Mouse (Mus musculus) neural tube, embryonic 12.5 days (tissue): ENCODE results near the gene Dyrk2. TPM values are rescaled to one million over a fixed set of nuclear protein-coding genes. Genes with fewer than 3 reads are reported as not detected.

ENCODE experiments used
- ATAC-seq: fragments of 200-750 bp; cut with Nextera tagmentation; 2 replicates; pipeline ENCODE4 v1.8.0; 2017; ENCODE audit warnings: low read depth, mild to moderate bottlenecking, moderate TSS enrichment, moderate library complexity; ENCODE audit not compliant: low FRiP score
- H3K27ac ChIP-seq: fragments of 300-500 bp; sonication (generic); 2 replicates; pipeline ENCODE4 v1.5.1; 2016
- H3K27me3 ChIP-seq: fragments of 300-500 bp; sonication (generic); replicated peaks from 2 replicates; pipeline ENCODE4 v1.6.1; 2016; ENCODE audit warnings: mild to moderate bottlenecking
- H3K36me3 ChIP-seq: fragments of 300-500 bp; sonication (generic); 2 replicates; pipeline ENCODE4 v1.6.1; 2016; ENCODE audit warnings: mild to moderate bottlenecking
- H3K4me1 ChIP-seq: fragments of 300-500 bp; sonication (generic); 2 replicates; pipeline ENCODE4 v1.6.1; 2016
- H3K4me2 ChIP-seq: fragments of 300-500 bp; sonication (generic); replicated peaks from 2 replicates; pipeline ENCODE4 v1.6.1; 2016; ENCODE audit warnings: mild to moderate bottlenecking
- H3K4me3 ChIP-seq: fragments of 300-500 bp; sonication (generic); 2 replicates; pipeline ENCODE4 v1.5.1; 2016
- H3K9ac ChIP-seq: fragments of 300-500 bp; sonication (generic); 2 replicates; pipeline ENCODE4 v1.6.1; 2016; ENCODE audit warnings: mild to moderate bottlenecking
- H3K9me3 ChIP-seq: fragments of 300-500 bp; sonication (generic); 2 replicates; pipeline ENCODE4 v1.6.1; 2016; ENCODE audit warnings: mild to moderate bottlenecking
- WGBS: fragments of 180-500 bp; shearing (Covaris S2); methylation state at CpG from one replicate; pipeline ENCODE4 v1.1.7; 2016; 5-methylcytosine and 5-hydroxymethylcytosine counted together
- polyA plus RNA-seq: library from polyadenylated mRNA; unstranded; fragments of >200 nt; fragmentation: Nextera tagmentation; extraction: Ambion mirVana; gene quantifications from 2 replicates; pipeline ENCODE4 v1.2.1, GENCODE M21; 2016

The Dyrk2 gene
- polyA plus RNA-seq: 12.8 and 14.0 TPM in 2 replicates

DNA sequence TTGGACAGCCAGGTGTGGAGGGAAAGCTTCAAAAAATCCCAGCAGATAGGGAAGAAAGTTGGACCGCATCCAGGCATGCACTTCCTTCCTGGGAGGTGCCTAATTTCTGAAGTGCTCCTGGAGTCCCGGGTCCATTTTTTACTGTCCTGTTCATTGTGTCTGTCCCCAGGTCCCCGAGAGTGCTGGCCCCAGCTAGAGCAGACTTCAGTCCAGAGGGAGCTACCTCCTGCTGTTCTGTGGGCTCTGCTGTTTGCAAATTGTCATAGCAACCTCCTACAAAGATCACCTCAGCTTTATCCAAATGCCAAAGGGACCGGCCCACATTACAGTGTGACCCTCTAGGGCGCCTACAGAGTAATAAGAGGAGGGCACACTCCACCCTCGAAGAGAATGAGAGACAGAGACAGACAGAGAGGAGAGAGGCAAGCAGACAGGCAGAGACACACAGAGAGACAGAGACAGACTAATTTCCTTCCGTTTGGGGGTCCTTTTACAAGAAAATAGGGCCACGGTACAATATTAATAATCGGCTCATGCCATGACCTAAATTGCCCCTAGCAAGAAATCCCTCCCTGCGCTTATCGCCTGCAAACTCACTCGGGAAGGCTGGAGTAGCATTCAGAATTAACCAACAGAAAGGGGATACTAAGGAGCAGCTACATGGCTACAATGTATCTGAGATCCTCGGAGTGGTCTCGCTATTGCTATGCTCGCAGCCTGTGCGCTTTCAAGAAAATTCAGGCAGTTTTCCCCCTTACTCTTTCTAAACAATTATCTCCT, at the start of gene Dyrk2:
Dyrk2 (minus strand) TSS at position 9 of the 780 bp plus-strand sequence.
- ATAC-seq: peak; percentile 8; the same call in 1 of the 2 replicates
- no peaks in the 10 kb centered on the region for H3K36me3 ChIP-seq
- H3K4me1 ChIP-seq: peaks cover 25% of the 10 kb centered on the region
- peak within 1 kb of the TSS; percentile 97 for H3K4me3 ChIP-seq
- peak within 1 kb of the TSS; percentile 98 for H3K9ac ChIP-seq
- H3K27ac ChIP-seq: peak within 1 kb of the TSS; percentile 95
- H3K9me3 ChIP-seq: no peaks in the 10 kb centered on the region
- WGBS: 5% methylated on average over 16 of the region's 16 CpGs
- H3K27me3 ChIP-seq: no peaks in the 10 kb centered on the region
- peak within 1 kb of the TSS; percentile 94 for H3K4me2 ChIP-seq

DNA sequence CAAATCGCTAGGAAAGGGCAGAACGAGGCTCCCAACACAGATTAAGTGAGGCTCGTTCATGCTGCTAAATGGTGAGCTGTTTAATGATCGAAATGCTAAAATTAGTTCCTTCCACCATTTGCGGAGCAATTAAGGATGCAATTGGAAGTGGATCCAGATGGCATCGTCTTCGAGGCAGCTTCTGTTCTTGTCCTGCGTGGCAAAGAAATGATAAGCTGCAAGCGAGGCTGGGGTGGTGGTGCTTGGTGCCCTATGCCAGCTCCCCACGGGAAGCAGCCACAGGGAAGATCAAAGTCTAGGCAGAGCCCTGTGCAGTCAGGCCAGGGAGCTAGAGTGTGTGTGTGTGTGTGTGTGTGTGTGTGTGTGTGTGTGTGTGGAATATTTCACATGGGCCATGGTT, 32.6 kb upstream of the Dyrk2 start:
- no peak overlapping the region for H3K4me3 ChIP-seq
- H3K27ac ChIP-seq: no peak overlapping the region
- 80% methylated on average over 10 of the region's 10 CpGs for WGBS
- no peaks in the 10 kb centered on the region for H3K27me3 ChIP-seq
- no peaks in the 10 kb centered on the region for H3K4me1 ChIP-seq
- no peak for ATAC-seq
- H3K9ac ChIP-seq: no peak overlapping the region
- no peaks in the 10 kb centered on the region for H3K9me3 ChIP-seq
- H3K36me3 ChIP-seq: no peaks in the 10 kb centered on the region
- H3K4me2 ChIP-seq: no peak overlapping the region

DNA sequence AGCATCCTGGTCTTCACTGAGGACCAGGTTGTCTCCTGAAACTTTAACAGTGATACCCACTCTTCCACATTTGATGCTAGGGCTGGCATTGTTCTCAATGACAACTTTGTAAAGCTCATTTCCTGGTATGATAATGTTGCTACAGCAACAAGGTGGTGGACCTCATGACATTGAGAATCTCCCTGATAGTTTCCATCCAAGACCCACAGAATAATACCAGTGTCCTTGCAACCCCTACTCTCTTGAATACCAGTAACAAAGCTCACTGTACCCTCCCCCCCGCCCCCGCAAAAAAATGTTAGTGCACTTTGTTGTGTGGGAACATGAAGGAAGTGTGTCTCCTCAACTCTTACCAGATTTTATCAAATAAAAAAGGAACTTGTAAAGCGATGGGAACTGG, 23.6 kb upstream of the Dyrk2 start:
- H3K27ac ChIP-seq: no peak overlapping the region
- WGBS: 87% methylated on average over 3 of the region's 3 CpGs
- no peaks in the 10 kb centered on the region for H3K36me3 ChIP-seq
- no peaks in the 10 kb centered on the region for H3K9me3 ChIP-seq
- H3K4me1 ChIP-seq: no peaks in the 10 kb centered on the region
- no peak for ATAC-seq
- no peak overlapping the region for H3K4me2 ChIP-seq
- no peak overlapping the region for H3K4me3 ChIP-seq
- no peaks in the 10 kb centered on the region for H3K27me3 ChIP-seq
- no peak overlapping the region for H3K9ac ChIP-seq

DNA sequence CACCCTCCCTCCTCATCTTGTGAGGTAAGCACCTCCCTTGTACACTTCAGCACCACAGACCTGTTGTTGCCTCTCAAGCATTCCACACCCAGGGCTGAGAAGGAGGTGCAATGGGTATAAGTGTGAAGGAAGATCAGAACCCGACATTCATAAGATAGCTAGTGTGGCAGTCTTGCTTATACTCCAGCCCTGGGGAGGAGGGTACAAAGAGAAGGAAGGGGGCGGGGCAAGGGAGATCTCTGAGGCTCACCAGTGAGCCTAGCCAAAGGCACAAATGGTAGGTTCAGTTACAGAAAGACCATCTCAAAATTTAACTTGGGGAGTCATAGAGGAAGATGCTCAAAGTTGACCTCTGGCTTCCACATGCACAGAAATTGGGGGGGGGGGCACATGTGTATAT, 14.1 kb upstream of the Dyrk2 start:
- ATAC-seq: no peak
- H3K27me3 ChIP-seq: no peaks in the 10 kb centered on the region
- H3K4me1 ChIP-seq: no peaks in the 10 kb centered on the region
- no peaks in the 10 kb centered on the region for H3K9me3 ChIP-seq
- no peak overlapping the region for H3K4me2 ChIP-seq
- 79% methylated on average over 2 of the region's 2 CpGs for WGBS
- no peak overlapping the region for H3K27ac ChIP-seq
- H3K36me3 ChIP-seq: no peaks in the 10 kb centered on the region
- H3K4me3 ChIP-seq: no peak overlapping the region
- H3K9ac ChIP-seq: no peak overlapping the region

DNA sequence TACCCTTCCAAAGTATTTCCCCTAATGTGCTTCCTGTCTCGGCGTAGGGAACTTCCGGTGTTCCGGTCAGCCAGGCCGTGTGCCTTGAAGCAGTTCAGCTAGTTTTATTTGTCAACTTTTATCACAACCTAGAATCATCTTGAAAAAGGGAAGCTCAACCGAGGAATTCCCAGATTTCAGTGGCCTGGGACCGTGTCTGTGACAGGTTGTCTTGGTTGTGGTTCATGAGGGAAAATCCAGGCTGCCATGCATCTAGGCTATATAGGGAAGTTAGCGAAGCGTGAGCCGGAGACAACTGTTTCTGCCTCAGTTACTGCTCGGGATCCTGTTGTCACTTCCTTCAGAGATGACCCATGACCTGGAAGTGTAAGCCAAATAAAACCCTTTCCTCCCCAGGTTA, 13.3 kb upstream of the Dyrk2 start:
- 89% methylated on average over 11 of the region's 11 CpGs for WGBS
- no peak for ATAC-seq

DNA sequence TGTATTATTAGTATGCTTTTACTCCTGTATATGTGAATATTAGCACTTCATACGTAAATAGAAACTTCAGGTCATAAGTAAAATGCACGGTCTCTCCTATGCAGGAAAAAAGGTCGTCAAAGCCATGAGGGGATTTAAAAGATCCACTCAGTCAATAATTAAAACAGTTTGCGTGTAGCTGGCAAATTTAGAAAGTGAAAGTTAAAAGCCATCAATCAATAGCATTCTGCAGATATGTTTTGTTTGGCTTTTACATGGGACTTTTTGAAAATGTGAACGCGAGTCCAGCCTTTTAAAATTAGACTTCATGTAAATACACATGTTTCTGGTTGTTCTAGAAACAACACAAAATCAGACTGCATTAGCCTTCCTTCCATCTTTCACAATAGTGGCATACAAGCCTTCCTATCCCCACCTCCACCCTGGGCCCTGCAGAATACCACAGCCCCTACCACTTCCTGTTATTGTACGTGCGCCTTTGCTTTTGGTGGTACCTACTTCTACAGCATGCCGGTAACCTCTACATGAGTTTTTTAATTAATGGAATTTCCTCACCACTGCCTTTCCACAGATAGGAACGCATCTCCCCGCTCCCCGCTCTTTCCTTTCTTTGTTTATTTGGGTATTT, 12.4 kb upstream of the Dyrk2 start:
- Histone ChIP-seq H3K27ac (no peak overlapping the region), H3K36me3 (no peaks in the 10 kb centered on the region), H3K4me1 (no peaks in the 10 kb centered on the region), H3K4me3 (no peak overlapping the region), H3K4me2 (no peak overlapping the region), H3K9ac (no peak overlapping the region), H3K9me3 (no peaks in the 10 kb centered on the region), H3K27me3 (no peaks in the 10 kb centered on the region)
- ATAC-seq: no peak
- 91% methylated on average over 12 of the region's 12 CpGs for WGBS

More for the DNA sequence above, 13.3 kb upstream of the Dyrk2 start:
- H3K4me1 ChIP-seq: no peaks in the 10 kb centered on the region
- H3K4me3 ChIP-seq: no peak overlapping the region
- H3K36me3 ChIP-seq: no peaks in the 10 kb centered on the region
- H3K27me3 ChIP-seq: no peaks in the 10 kb centered on the region
- no peak overlapping the region for H3K9ac ChIP-seq
- no peak overlapping the region for H3K27ac ChIP-seq
- no peak overlapping the region for H3K4me2 ChIP-seq
- H3K9me3 ChIP-seq: no peaks in the 10 kb centered on the region

DNA sequence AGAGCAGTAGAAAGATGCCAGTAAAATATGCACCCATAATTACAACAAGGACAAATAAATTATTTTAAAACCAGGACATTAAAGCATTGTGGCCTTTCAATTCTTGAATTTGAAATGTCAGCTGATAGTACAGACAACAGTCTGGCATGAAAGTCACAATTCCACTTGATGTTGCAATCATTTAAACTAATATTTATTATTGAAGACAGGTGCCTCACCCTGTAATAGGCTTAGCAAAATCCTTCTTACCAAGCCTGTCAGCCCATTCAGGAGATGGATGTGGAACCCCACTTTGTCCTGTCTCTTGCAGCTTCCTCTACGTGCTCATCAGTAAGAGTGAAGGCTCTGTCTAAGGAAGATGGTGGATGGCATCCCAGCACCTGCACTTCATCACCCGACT, 10.8 kb upstream of the Dyrk2 start:
- H3K9ac ChIP-seq: no peak overlapping the region
- 88% methylated on average over 2 of the region's 2 CpGs for WGBS
- no peak for ATAC-seq
- no peaks in the 10 kb centered on the region for H3K9me3 ChIP-seq
- H3K36me3 ChIP-seq: no peaks in the 10 kb centered on the region
- H3K4me1 ChIP-seq: no peaks in the 10 kb centered on the region
- H3K27me3 ChIP-seq: no peaks in the 10 kb centered on the region
- no peak overlapping the region for H3K4me2 ChIP-seq
- H3K4me3 ChIP-seq: no peak overlapping the region
- no peak overlapping the region for H3K27ac ChIP-seq

DNA sequence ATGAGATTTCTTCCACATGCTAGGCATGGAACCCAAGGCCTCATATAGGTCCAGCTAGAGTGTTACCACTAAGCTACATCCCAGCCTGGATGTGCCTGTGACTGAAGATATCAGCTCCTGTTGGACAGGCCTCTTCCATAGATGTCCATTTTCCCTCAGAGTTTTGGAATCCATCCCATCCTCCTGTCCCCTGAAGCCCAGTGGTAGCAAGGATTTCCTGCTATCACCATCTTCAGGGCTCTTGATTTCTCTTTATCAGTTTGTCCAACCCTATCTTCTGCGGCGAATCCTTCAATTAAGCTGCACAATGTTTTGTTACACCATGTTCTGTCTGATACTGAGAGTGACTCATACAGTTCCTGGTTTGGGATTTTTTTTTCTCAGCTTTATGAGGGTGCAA, 2.2 kb upstream of the Dyrk2 start:
- no peaks in the 10 kb centered on the region for H3K27me3 ChIP-seq
- no peak overlapping the region for H3K9ac ChIP-seq
- H3K4me2 ChIP-seq: no peak overlapping the region
- WGBS: 91% methylated on average over 2 of the region's 2 CpGs
- no peaks in the 10 kb centered on the region for H3K9me3 ChIP-seq
- H3K36me3 ChIP-seq: no peaks in the 10 kb centered on the region
- no peak overlapping the region for H3K4me3 ChIP-seq
- peaks cover 10% of the 10 kb centered on the region for H3K4me1 ChIP-seq
- no peak overlapping the region for H3K27ac ChIP-seq
- no peak for ATAC-seq

DNA sequence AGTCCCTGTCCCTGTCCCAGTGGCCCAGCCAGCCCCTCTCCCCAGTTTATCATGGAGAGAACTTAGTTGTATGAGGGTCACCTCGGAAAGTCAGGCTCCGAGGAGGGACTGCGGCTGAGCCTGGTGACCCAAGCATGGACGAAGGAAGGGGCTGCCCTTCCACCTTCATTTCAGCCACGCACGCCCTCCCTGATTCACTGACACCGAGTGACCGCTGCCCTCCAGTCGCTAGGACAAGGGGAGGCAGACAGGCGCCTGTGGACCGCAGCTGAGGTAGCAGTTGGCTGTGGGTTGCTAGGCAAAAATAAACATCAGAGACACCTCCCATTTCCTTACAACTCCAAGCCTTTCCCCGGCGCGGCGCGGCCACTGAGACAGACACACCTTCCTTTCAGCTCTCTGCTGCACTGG, 413 bp downstream of the Dyrk2 start:
- H3K9ac ChIP-seq: peak overlapping the region; percentile 98
- peak overlapping the region; percentile 97 for H3K4me3 ChIP-seq
- peak; percentile 39 for ATAC-seq
- no peaks in the 10 kb centered on the region for H3K27me3 ChIP-seq
- peak overlapping the region; percentile 95 for H3K27ac ChIP-seq
- peaks cover 6% of the 10 kb centered on the region; the same call in 1 of the 2 replicates for H3K36me3 ChIP-seq
- peak overlapping the region; percentile 94 for H3K4me2 ChIP-seq
- peaks cover 28% of the 10 kb centered on the region for H3K4me1 ChIP-seq
- H3K9me3 ChIP-seq: no peaks in the 10 kb centered on the region
- WGBS: under 1% methylated on average over 16 of the region's 16 CpGs

DNA sequence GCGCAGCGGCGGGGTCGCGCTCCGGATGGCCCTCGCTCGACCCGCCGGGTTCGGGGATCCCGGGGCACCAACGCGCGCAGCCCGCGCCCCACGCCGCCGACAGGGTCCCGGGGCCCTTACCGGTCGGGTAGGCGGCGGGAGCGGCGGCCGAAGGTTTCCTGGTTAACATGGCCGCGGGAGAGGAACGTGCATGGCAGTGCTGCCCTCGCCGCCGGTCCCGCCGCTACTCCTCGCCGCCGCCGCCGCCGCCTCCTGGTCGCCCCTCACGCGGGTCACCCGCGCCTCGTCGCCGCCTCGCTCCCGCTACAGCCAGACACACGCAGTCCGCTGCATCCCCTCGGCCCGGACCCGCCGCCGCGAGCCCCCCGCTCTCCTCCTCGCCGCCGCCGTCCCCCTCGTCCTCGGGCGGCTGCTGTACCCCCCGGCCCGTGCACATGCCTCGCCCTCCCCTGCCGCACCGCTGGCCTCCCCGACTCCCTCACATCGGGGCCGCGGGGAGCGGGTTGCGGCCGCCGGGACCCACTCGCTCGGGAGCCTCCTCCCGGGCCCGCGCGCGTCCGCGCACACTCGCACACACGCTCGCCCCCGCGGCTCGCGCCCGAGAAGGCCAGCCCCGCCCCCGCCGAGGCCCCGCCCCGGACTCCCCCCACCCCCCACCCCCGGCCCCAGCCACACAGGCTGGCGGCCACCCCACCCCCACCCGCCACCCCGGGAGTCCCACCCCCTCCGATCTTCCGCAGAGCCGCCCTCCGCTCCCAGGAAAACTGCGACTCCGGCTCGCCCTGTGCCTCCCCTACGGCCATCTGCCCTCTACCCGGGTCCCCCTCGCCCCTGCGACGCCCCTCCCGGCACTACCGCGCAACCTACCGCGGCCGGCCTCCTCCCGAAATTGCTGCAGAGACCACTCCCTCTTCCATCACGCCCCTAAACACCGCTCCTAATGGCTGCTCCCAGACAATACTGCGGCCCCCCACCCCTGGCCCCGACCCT, 1.1 kb downstream of the Dyrk2 start:
- Histone ChIP-seq H3K4me2 (peak overlapping the region; percentile 94), H3K9me3 (no peaks in the 10 kb centered on the region), H3K27ac (peak overlapping the region; percentile 95), H3K4me1 (peaks cover 33% of the 10 kb centered on the region), H3K27me3 (no peaks in the 10 kb centered on the region), H3K4me3 (peak overlapping the region; percentile 97), H3K9ac (peak overlapping the region; percentile 98), H3K36me3 (peaks cover 13% of the 10 kb centered on the region)
- under 1% methylated on average over 112 of the region's 130 CpGs for WGBS
- ATAC-seq: peak; percentile 83

DNA sequence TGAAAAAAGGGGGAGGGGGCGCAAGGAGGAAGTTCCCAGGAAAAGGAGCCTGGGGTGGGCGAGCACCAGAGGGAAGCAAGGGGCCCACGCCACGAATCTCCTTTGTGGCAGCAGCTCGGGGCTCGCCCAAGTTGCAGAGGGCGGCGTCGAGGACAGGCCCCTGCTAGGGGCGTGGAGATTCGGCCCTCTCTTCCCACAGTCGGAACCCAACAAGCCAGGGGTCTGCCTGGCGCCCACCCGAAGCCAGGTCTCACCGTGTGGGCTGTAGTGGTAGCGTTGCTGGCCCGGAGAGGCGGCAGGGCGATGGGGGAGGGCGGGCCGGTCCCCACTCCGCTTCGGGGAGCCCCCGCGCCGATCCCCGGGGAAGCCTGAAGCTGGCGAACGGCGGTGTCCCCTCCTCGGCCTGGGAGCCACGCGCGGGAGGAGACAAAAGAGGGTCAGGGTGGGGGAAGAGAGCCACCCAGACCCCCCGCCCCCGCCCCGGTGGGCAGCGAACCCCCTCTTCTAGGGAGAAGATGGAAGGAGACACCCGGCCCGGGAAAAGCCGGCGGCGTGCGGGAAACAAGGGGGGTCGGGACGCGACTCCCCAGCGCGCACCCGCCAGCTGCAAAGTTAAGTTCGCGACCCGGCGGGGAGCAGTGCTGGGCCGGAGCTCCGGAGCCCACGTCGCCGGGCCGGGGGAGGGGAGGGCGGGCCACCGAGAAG, 2.0 kb downstream of the Dyrk2 start:
- Histone ChIP-seq H3K36me3 (peaks cover 22% of the 10 kb centered on the region), H3K27me3 (no peaks in the 10 kb centered on the region), H3K4me3 (peak overlapping the region; percentile 97), H3K4me1 (peaks cover 33% of the 10 kb centered on the region), H3K27ac (peak overlapping the region; percentile 95), H3K9me3 (no peaks in the 10 kb centered on the region), H3K9ac (peak overlapping the region; percentile 98), H3K4me2 (peak overlapping the region; percentile 94)
- peak; percentile 45 for ATAC-seq
- WGBS: under 1% methylated on average over 62 of the region's 62 CpGs
